Comparison of ENCODE assay signal across 18 mouse cellular contexts in genomic region chr17:25429886-25430285, GRCm38 (mm10). TPM values are rescaled to one million over a fixed set of nuclear protein-coding genes. Genes with fewer than 3 reads are reported as not detected.
DNase-seq lines count a peak whose midpoint lies in the region; ATAC-seq and TF ChIP-seq lines count a peak whose summit lies in the region.
"Had no signal": no experiment of that assay in that cellular context is flagged by ENCODE, and none has a peak within 500 bp of the region (broad histone marks: within the 10 kb centered on the region; RNA-seq: fewer than 3 reads in every experiment).

No protein-coding gene starts in this region.

- H3K27me3 ChIP-seq in embryonic facial prominence, embryonic 13.5 days: peaks cover 12% of the 10 kb centered on the region
- H3K27me3 ChIP-seq in embryonic facial prominence, embryonic 10.5 days (replicated peaks; ENCODE audit: low read depth, poor library complexity, severe bottlenecking): peaks cover 71% of the 10 kb centered on the region
- H3K27me3 ChIP-seq in heart, postnatal 0 days (ENCODE audit: control insufficient read depth, insufficient read depth, low read length): peaks cover 16% of the 10 kb centered on the region; the same call in 1 of the 2 replicates
- peaks cover 28% of the 10 kb centered on the region for H3K27me3 ChIP-seq in lung, embryonic 14.5 days (ENCODE audit: insufficient read depth, low read length)
- H3K27me3 ChIP-seq in stomach, postnatal 0 days (ENCODE audit: control insufficient read depth, insufficient read depth, low read length): no peaks in the 10 kb centered on the region; the same call in 1 of the 2 replicates

- no peaks in the 10 kb centered on the region for H3K9me3 ChIP-seq in embryonic facial prominence, embryonic 13.5 days
- no peaks in the 10 kb centered on the region for H3K9me3 ChIP-seq in embryonic facial prominence, embryonic 10.5 days
- no peaks in the 10 kb centered on the region for H3K9me3 ChIP-seq in heart, postnatal 0 days (replicated peaks; ENCODE audit: control insufficient read depth, low read length)
- no peaks in the 10 kb centered on the region for H3K9me3 ChIP-seq in lung, embryonic 14.5 days (ENCODE audit: low read depth, low read length)
- H3K9me3 ChIP-seq in stomach, postnatal 0 days (ENCODE audit: control insufficient read depth, low read length): no peaks in the 10 kb centered on the region
- H3K9me3 ChIP-seq: lung, embryonic 15.5 days had no signal

- TF ChIP-seq POLR2A in olfactory bulb, adult 2 months (IDR thresholded peaks at IDR 0.05; ENCODE audit: insufficient read depth, low read depth, low read length): no peak

- ATAC-seq in embryonic facial prominence, embryonic 13.5 days (ENCODE audit: insufficient number of reproducible peaks, insufficient read depth, low FRiP score, low TSS enrichment, low read depth): no peak
- ATAC-seq in heart, postnatal 0 days (ENCODE audit: insufficient read depth, low read depth): no peak
- no peak for ATAC-seq in lung, embryonic 14.5 days (ENCODE audit: insufficient read depth)
- ATAC-seq in stomach, postnatal 0 days (ENCODE audit: low FRiP score, low TSS enrichment): no peak
- ATAC-seq: hindbrain, embryonic 16.5 days had no signal

- 0 out of 2 replicates have a peak overlapping the region, but pooled peaks have one; percentile 7 for H3K27ac ChIP-seq in embryonic facial prominence, embryonic 13.5 days
- no peak overlapping the region for H3K27ac ChIP-seq in embryonic facial prominence, embryonic 10.5 days (replicated peaks)
- H3K27ac ChIP-seq in heart, postnatal 0 days (ENCODE audit: low read depth): peak overlapping the region; percentile 52; the same call in 1 of the 2 replicates
- no peak overlapping the region for H3K27ac ChIP-seq in lung, embryonic 14.5 days (ENCODE audit: low read depth)
- H3K27ac ChIP-seq in olfactory bulb, adult 2 months (ENCODE audit: insufficient read depth, low read depth, low read length): peak overlapping the region; percentile 82
- H3K27ac ChIP-seq in stomach, postnatal 0 days (replicated peaks): no peak overlapping the region
- H3K27ac ChIP-seq: lung, embryonic 15.5 days had no signal

- no peak for TF ChIP-seq CTCF in heart, postnatal 0 days (IDR thresholded peaks at IDR 0.05; ENCODE audit: low read depth)
- no peak for TF ChIP-seq CTCF in lung, embryonic 14.5 days (IDR thresholded peaks at IDR 0.05; ENCODE audit: low read depth)
- TF ChIP-seq CTCF in olfactory bulb, adult 2 months (IDR thresholded peaks at IDR 0.05; ENCODE audit: insufficient read depth, low read depth, low read length): no peak
- TF ChIP-seq CTCF in stomach, postnatal 0 days (IDR thresholded peaks at IDR 0.05; ENCODE audit: low read depth): no peak

- H3K4me1 ChIP-seq in embryonic facial prominence, embryonic 13.5 days: peaks cover 72% of the 10 kb centered on the region
- peaks cover 81% of the 10 kb centered on the region for H3K4me1 ChIP-seq in embryonic facial prominence, embryonic 10.5 days
- peaks cover 49% of the 10 kb centered on the region for H3K4me1 ChIP-seq in heart, postnatal 0 days (ENCODE audit: control insufficient read depth, insufficient read depth)
- H3K4me1 ChIP-seq in lung, embryonic 14.5 days (ENCODE audit: insufficient read depth): peaks cover 48% of the 10 kb centered on the region
- peaks cover 77% of the 10 kb centered on the region for H3K4me1 ChIP-seq in olfactory bulb, adult 2 months (ENCODE audit: control insufficient read depth, insufficient read depth, low read length)
- peaks cover 11% of the 10 kb centered on the region for H3K4me1 ChIP-seq in stomach, postnatal 0 days (replicated peaks; ENCODE audit: control insufficient read depth, insufficient read depth)

- H3K9ac ChIP-seq in embryonic facial prominence, embryonic 13.5 days: peak overlapping the region; percentile 41; the same call in 1 of the 2 replicates
- no peak overlapping the region for H3K9ac ChIP-seq in heart, postnatal 0 days (replicated peaks; ENCODE audit: low read depth, low read length)
- 0 out of 2 replicates have a peak overlapping the region, but pooled peaks have one; percentile 6 for H3K9ac ChIP-seq in lung, embryonic 14.5 days
- no peak overlapping the region for H3K9ac ChIP-seq in stomach, postnatal 0 days (ENCODE audit: low read length)
- H3K9ac ChIP-seq: lung, embryonic 15.5 days had no signal

- WGBS in embryonic facial prominence, embryonic 13.5 days: 50% methylated on average over 6 of the region's 6 CpGs
- WGBS in embryonic facial prominence, embryonic 10.5 days: 63% methylated on average over 6 of the region's 6 CpGs
- 21% methylated on average over 6 of the region's 6 CpGs for WGBS in heart, postnatal 0 days
- WGBS in lung, embryonic 14.5 days: 28% methylated on average over 6 of the region's 6 CpGs
- 42% methylated on average over 6 of the region's 6 CpGs for WGBS in olfactory bulb, adult 2 months
- 31% methylated on average over 6 of the region's 6 CpGs for WGBS in stomach, postnatal 0 days

- TF ChIP-seq EP300 in heart, postnatal 0 days (IDR thresholded peaks at IDR 0.05; ENCODE audit: low read depth): no peak
- TF ChIP-seq EP300 in stomach, postnatal 0 days (optimal IDR thresholded peaks at IDR 0.05): no peak

- H3K36me3 ChIP-seq in embryonic facial prominence, embryonic 13.5 days: peaks cover 18% of the 10 kb centered on the region
- no peaks in the 10 kb centered on the region for H3K36me3 ChIP-seq in embryonic facial prominence, embryonic 10.5 days (replicated peaks)
- no peaks in the 10 kb centered on the region for H3K36me3 ChIP-seq in heart, postnatal 0 days (replicated peaks; ENCODE audit: control insufficient read depth, insufficient read depth, low read length)
- no peaks in the 10 kb centered on the region for H3K36me3 ChIP-seq in lung, embryonic 14.5 days (ENCODE audit: insufficient read depth)
- H3K36me3 ChIP-seq in stomach, postnatal 0 days (ENCODE audit: control insufficient read depth, insufficient read depth, low read length): no peaks in the 10 kb centered on the region
- H3K36me3 ChIP-seq: lung, embryonic 15.5 days had no signal

- no peak overlapping the region for H3K4me3 ChIP-seq in embryonic facial prominence, embryonic 13.5 days
- H3K4me3 ChIP-seq in embryonic facial prominence, embryonic 10.5 days: no peak overlapping the region
- no peak overlapping the region for H3K4me3 ChIP-seq in heart, postnatal 0 days (ENCODE audit: low read depth, low read length)
- no peak overlapping the region for H3K4me3 ChIP-seq in lung, embryonic 14.5 days (ENCODE audit: low read depth, low read length)
- no peak overlapping the region for H3K4me3 ChIP-seq in olfactory bulb, adult 2 months (ENCODE audit: insufficient read depth, low read depth, low read length)
- H3K4me3 ChIP-seq in stomach, postnatal 0 days (ENCODE audit: low read depth, low read length): no peak overlapping the region
- H3K4me3 ChIP-seq: lung, embryonic 15.5 days had no signal

- DNase-seq in embryonic facial prominence, embryonic 10.5 days (ENCODE audit: low spot score): no peak
- no peak for DNase-seq in heart, postnatal 0 days (ENCODE audit: low spot score)
- DNase-seq in heart, adult 8-10 months (ENCODE audit: low spot score): no peak
- no peak for DNase-seq in lung, embryonic 14.5 days
- DNase-seq in lung, adult 18-20 months: no peak
- DNase-seq in stomach, postnatal 0 days (ENCODE audit: low spot score): no peak
- DNase-seq: adrenal gland, postnatal 36 days; cerebellum, postnatal 10 days; gastrocnemius, postnatal 25 days; kidney, adult 11 months; liver; spleen, adult 18-20 months; thymus, postnatal 14 days had no signal

- peak overlapping the region; percentile 93 for H3K4me2 ChIP-seq in embryonic facial prominence, embryonic 13.5 days
- H3K4me2 ChIP-seq in heart, postnatal 0 days (ENCODE audit: low read depth, low read length): no peak overlapping the region
- 0 out of 2 replicates have a peak overlapping the region, but pooled peaks have one; percentile 7 for H3K4me2 ChIP-seq in lung, embryonic 14.5 days
- H3K4me2 ChIP-seq in stomach, postnatal 0 days (replicated peaks; ENCODE audit: low read depth): no peak overlapping the region
- H3K4me2 ChIP-seq: lung, embryonic 15.5 days had no signal

RNA-seq across cellular contexts. Expression of gene Cacna1h, which starts 3.7 kb away (rescaled TPM):
- polyA plus RNA-seq in embryonic facial prominence, embryonic 13.5 days (2015; fragmentation: Nextera tagmentation; extraction: Ambion mirVana): 6.2 and 8.6 TPM in 2 replicates
- polyA plus RNA-seq in embryonic facial prominence, embryonic 10.5 days (2016; fragmentation: Nextera tagmentation; extraction: Ambion mirVana): 2.9 and 3.3 TPM in 2 replicates
- total RNA-seq in heart, postnatal 0 days (2014; rRNA removed; ENCODE audit: low replicate concordance): 39.2 and 65.9 TPM in 2 replicates
- polyA plus RNA-seq in heart, postnatal 0 days (2015; fragmentation: Nextera tagmentation; extraction: Ambion mirVana): 3.1 and 3.4 TPM in 2 replicates
- 1 to 10 TPM; 3.9 to 9.7 (median 7.7) TPM for total RNA-seq in heart, adult 8-10 months (2022)
- 3.6 and 4.4 TPM in 2 replicates for polyA plus RNA-seq in lung, embryonic 14.5 days (2014; fragmentation: Nextera tagmentation; extraction: Ambion mirVana)
- not detected in 2 replicates for polyA plus RNA-seq in olfactory bulb, adult 2 months (2012; ENCODE audit: insufficient read depth, insufficient read length, low replicate concordance, missing spikeins)
- polyA plus RNA-seq in stomach, postnatal 0 days (2015; fragmentation: Nextera tagmentation; extraction: Ambion mirVana): 1.5 and 1.7 TPM in 2 replicates

RNA-seq across cellular contexts. Expression of gene Tekt4, which starts 24.5 kb away (rescaled TPM):
- polyA plus RNA-seq in embryonic facial prominence, embryonic 13.5 days (2015; fragmentation: Nextera tagmentation; extraction: Ambion mirVana): not detected in 2 replicates
- 0.33 TPM in 1 of 2 replicates, not detected in the other for polyA plus RNA-seq in embryonic facial prominence, embryonic 10.5 days (2016; fragmentation: Nextera tagmentation; extraction: Ambion mirVana)
- 1.3 TPM in 1 of 2 replicates, not detected in the other for total RNA-seq in heart, postnatal 0 days (2014; rRNA removed; ENCODE audit: low replicate concordance)
- 0.23 and 1.1 TPM in 2 replicates for polyA plus RNA-seq in heart, postnatal 0 days (2015; fragmentation: Nextera tagmentation; extraction: Ambion mirVana)
- total RNA-seq in heart, adult 8-10 months (2022): under 1 TPM in 3 of 4 experiments, not detected in 1; 0.28 to 0.46 (median 0.33) TPM
- polyA plus RNA-seq in lung, embryonic 14.5 days (2014; fragmentation: Nextera tagmentation; extraction: Ambion mirVana): 0.18 and 0.20 TPM in 2 replicates
- not detected in 2 replicates for polyA plus RNA-seq in olfactory bulb, adult 2 months (2012; ENCODE audit: insufficient read depth, insufficient read length, low replicate concordance, missing spikeins)
- polyA plus RNA-seq in stomach, postnatal 0 days (2015; fragmentation: Nextera tagmentation; extraction: Ambion mirVana): 0.06 TPM in 1 of 2 replicates, not detected in the other
- total RNA-seq: adrenal gland, postnatal 36 days; gastrocnemius, postnatal 25 days had no signal
- polyA plus RNA-seq: stomach, embryonic 16.5 days had no signal

Comparison
In these comparisons a context has a peak if more than half of its experiments do, and no peak if none do; other contexts are left out.
1. H3K27ac ChIP-seq: peak in embryonic facial prominence, embryonic 13.5 days (single experiment), heart, postnatal 0 days (single experiment) and olfactory bulb, adult 2 months (single experiment); none in embryonic facial prominence, embryonic 10.5 days (single experiment), lung, embryonic 14.5 days (single experiment) and stomach, postnatal 0 days (single experiment).
2. H3K4me2 ChIP-seq: peak in embryonic facial prominence, embryonic 13.5 days (single experiment) and lung, embryonic 14.5 days (single experiment); none in heart, postnatal 0 days (single experiment) and stomach, postnatal 0 days (single experiment).
3. H3K9ac ChIP-seq: peak in embryonic facial prominence, embryonic 13.5 days (single experiment) and lung, embryonic 14.5 days (single experiment); none in heart, postnatal 0 days (single experiment) and stomach, postnatal 0 days (single experiment).